Mouse (Mus musculus): ENCODE measurements around the gene Hadha. TPM values are rescaled to one million over a fixed set of nuclear protein-coding genes. Genes with fewer than 3 reads are reported as not detected.

Hadha gene
- 24.7 and 31.6 TPM in 2 replicates for polyA plus RNA-seq (2012; rRNA removed)

DNA sequence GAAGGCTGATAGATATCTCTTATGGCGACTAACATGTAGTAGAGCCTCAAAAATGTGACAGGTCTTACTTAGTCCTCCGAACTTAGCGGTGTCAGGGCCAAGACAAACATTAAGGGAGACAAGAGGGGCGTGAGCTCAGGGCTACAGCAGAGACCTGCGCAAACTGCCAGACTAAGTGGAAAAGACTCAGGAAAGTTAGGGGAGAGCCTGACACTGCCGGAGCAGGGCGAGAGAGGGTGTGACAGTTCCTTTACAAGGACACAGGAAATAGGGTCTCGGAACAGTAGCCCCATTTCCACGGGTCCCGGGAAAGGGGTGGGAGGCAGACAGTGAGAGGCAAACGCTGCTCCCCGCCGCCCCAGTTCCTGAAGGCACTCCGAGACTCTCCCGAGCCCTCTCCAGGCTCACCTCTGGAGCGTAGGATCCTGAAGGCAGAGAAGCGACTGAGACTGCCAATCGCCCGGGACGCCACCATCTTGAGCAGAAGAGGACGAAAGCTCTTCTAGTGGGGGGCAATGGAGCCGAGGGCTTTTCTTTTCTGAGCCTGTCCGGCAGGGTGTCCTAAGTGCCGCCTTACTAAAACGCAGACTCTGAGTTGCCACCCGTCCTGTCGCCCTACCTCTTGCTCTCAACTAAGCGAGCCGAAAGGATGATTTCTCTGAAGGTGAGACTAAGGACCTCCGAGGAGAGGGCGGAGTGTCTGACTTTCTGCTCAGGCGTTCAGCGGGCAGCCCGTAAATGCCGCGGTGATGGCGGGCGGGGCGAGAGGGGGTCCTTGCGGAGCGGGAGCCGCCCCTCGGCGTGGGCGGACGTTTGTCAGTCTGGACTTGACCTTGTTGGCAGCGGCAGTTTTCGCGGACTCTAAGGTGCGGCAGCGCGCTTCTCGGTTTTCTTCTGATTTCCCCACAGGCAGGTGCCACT, at the start of gene Hadha, which contains the start of gene Hadhb:
Hadha (minus strand) TSS at position 689 of the 921 bp plus-strand sequence.
Hadhb (plus strand) TSS at position 775 of the 921 bp plus-strand sequence.

DNA sequence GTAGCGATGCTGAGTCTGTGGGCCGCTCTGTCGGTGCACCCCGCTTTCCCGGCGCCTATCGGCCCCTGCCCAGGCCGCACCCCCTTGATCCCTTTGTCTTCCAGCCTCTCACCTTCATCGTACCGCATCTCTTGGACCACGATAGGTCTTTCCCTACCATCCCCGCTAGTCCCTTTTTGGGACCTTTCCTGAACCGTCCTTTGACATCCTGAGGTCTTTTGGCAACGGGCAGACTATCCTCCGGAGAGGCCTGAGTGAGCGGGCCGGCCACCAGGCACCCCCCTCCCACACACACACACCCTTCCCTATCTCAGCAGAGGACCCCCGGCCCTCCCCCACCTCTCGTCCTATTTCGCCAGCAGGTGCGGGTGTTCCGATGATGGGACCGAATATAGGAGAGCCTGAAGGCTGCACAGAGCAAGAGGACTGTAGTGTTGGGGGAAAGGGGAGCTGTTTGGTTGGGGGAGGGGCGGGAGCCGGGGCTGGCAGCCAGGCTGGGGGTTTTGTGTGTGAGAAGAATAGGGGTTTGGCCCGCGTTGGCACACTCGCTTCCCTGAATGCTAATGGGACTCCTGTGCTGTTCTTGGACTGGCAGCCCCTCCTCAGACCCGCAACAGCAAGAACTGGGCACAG, 49.2 kb downstream of the Hadha start, which contains the start of gene 3110082J24Rik:
3110082J24Rik (minus strand) TSS at position 419 of the 633 bp plus-strand sequence.

DNA sequence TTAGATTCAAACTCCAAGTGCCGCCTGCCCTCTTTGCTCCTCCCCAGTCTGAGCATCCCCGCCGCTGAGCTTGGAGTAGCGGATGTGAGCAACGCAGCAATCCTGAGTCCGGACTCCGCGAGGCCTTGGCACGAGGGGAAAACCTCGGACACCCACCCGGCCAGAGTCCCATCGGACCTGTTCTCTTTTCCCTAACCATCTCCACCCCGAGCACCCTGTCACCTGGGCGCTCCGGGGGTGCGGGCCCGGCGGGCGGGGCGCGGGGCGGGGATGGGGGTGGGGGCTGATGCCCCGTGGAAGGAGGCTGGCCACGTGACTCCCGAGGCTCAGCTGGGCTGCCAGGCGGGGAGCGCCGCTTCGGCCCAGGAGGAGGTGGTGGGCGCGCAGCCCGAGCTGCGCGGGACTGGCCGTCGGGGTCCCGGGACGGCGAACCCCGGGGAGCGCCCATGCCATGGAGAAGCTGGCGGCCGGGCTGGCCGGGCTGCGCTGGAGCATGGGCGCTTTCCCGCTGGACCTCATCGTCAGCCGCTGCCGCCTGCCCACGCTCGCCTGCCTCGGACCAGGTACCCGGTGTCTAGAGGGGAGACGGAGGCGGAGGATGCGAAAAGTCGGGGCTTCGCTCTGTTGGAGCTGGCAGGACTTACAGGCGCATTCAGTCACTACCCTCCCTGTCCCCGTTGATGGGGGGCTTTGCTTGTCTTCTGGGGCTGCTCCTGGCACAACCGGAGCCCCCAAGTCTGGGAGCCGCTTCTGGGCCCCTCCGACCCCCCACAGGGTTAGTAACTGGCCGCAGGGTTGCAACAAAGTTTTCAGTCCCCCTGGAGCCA, 49.9 kb downstream of the Hadha start, which contains the start of gene Garem2:
Garem2 (plus strand) TSS at position 321 of the 827 bp plus-strand sequence.

DNA sequence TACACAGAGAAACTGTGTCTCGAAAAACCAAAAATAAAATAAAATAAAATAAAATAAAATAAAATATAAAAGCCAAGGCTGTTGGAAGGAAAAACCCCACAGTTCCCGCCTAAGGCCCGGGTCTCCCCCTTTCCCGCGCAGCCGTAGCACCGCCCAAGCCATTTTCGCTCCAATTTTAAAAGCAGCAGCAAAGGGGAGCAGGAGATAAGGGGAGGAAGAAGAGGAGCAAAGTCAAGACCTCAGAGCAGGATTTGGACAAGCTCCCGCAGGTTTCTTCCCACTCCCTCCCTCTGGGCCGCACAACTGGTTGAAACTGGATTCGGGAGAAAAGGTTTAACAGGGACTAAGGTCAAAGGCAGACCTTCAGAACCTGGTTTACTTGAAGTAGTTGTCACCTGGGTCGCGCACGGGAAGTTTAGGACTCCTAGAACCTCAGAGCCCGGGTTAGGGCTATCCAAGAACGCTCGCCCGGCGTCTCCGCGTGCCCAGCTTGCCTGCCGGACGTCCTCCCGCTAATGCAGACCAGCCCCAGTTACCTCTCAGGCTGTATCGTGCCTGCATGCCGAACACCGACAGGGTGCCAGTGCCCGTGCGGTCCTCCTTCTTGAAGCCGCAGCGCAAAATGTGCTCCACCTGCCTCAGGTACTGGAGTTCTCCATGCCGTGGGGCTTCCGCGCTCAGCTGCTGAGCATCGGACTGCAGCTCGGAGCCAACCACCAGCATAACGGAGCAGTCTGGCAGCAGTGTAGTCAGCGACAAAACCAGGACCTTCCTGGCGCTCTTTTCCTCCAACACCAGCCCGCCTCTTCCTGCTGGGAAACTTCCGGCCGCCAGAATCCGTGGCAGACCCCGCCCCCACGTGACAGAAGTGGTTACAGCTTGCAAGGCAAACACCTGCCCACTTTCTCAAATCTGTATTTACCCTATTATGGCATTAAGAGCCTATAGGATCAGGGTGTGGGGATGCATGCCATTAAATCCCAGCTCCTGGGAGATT, 81.8 kb downstream of the Hadha start, which contains the start of gene Tyms:
Tyms (minus strand) TSS at position 793 of the 997 bp plus-strand sequence.

Other genes starting within 250 kb of the Hadha start
- not detected in 2 replicates for gene Il6, start 142.0 kb downstream of the Hadha start, polyA plus RNA-seq (2012; rRNA removed)
- 22.2 and 24.0 TPM in 2 replicates for gene Tyms, start 81.5 kb downstream of the Hadha start, polyA plus RNA-seq (2012; rRNA removed)
- gene Garem2, start 50.0 kb downstream of the Hadha start, polyA plus RNA-seq (2012; rRNA removed) = 0.01 and 0.02 TPM in 2 replicates
- not detected in 2 replicates for gene 3110082J24Rik, start 49.1 kb downstream of the Hadha start, polyA plus RNA-seq (2012; rRNA removed)
- 15.9 and 19.5 TPM in 2 replicates for gene Hadhb, start 86 bp upstream of the Hadha start, polyA plus RNA-seq (2012; rRNA removed)
- 0.11 TPM in 2 replicates for gene Adgrf3, start 50.6 kb upstream of the Hadha start, polyA plus RNA-seq (2012; rRNA removed)
- 18.8 and 35.4 TPM in 2 replicates for gene Selenoi, start 77.4 kb upstream of the Hadha start, polyA plus RNA-seq (2012; rRNA removed)
- gene Drc1, start 126.2 kb upstream of the Hadha start, polyA plus RNA-seq (2012; rRNA removed) = 0.04 and 0.34 TPM in 2 replicates

Data from stomach, adult 2 months (tissue).